Mouse (Mus musculus) liver, postnatal 0 days (tissue): Measurements from ENCODE around the gene Gm20696.

Experiments
- CTCF ChIP-seq: sonication (generic); IDR thresholded peaks from 2 replicates; pipeline ENCODE4 v1.5.1; 2016; ENCODE audit warnings: antibody characterized with exemption, low read depth
- EP300 ChIP-seq: IDR thresholded peaks from 2 replicates; pipeline ENCODE4 v1.6.1; 2016; ENCODE audit warnings: antibody characterized with exemption, low read depth, mild to moderate bottlenecking

- TF ChIP-seq CTCF (no peak), EP300 (no peak)
Observed at GRCm38 (mm10) chr6:99503741-99504140, 162.9 kb downstream of the Gm20696 start.
